Mouse (Mus musculus) spleen, adult 2 months (tissue): ENCODE data around the gene Zkscan14. TPM values are rescaled to one million over a fixed set of nuclear protein-coding genes. Genes with fewer than 3 reads are reported as not detected.

Experiments
- DNase-seq, 2 experiments: peaks; one replicate each; pipeline versions ENCODE4 v3.0.0 to v3.0.0-alpha.2; 2012 to 2021; ENCODE audit warnings: low spot score in 2 of 2, low read depth in 1 of 2
- H3K27ac ChIP-seq: fragments of 200-500 bp; 2 replicates; pipeline ENCODE4 v1.5.1; 2012; ENCODE audit warnings: low read length, inconsistent platforms; ENCODE audit not compliant: insufficient read depth
- H3K27me3 ChIP-seq: fragments of 200-500 bp; 2 replicates; pipeline ENCODE4 v1.6.1; 2012; ENCODE audit warnings: mild to moderate bottlenecking, moderate library complexity, low read length, inconsistent platforms; ENCODE audit not compliant: control insufficient read depth, insufficient read depth
- H3K36me3 ChIP-seq: fragments of 200-500 bp; 2 replicates; pipeline ENCODE4 v1.6.1; 2012; ENCODE audit warnings: mild to moderate bottlenecking, low read length, inconsistent platforms; ENCODE audit not compliant: control insufficient read depth, insufficient read depth
- H3K4me1 ChIP-seq: fragments of 200-500 bp; 2 replicates; pipeline ENCODE4 v1.6.1; 2011; ENCODE audit warnings: inconsistent platforms; ENCODE audit not compliant: control insufficient read depth, insufficient read depth, insufficient read length
- H3K4me3 ChIP-seq: fragments of 200-500 bp; 2 replicates; pipeline ENCODE4 v1.5.1; 2011; ENCODE audit warnings: mild to moderate bottlenecking, inconsistent platforms; ENCODE audit not compliant: insufficient read depth, insufficient read length; ENCODE audit errors: extremely low read depth
- CTCF ChIP-seq: fragments of 200-500 bp; IDR thresholded peaks from 2 replicates; pipeline ENCODE4 v1.5.1; 2011; ENCODE audit warnings: mild to moderate bottlenecking, inconsistent platforms; ENCODE audit not compliant: insufficient read depth, insufficient read length, insufficient replicate concordance; ENCODE audit errors: extremely low read depth
- POLR2A ChIP-seq: fragments of 200-500 bp; IDR thresholded peaks from 2 replicates; pipeline ENCODE4 v1.6.1; 2011; ENCODE audit warnings: low read depth, low read length, inconsistent platforms
- WGBS: fragments of 180-500 bp; shearing (Covaris S2); methylation state at CpG from one replicate; pipeline ENCODE4 v1.1.7; 2018; 5-methylcytosine and 5-hydroxymethylcytosine counted together
- polyA plus RNA-seq: library from polyadenylated mRNA; depleted of rRNA; stranded (reverse); fragments of >200 nt; gene quantifications from 2 replicates; pipeline ENCODE4 v1.2.3, GENCODE M21; 2012; rRNA removed

Gene Zkscan14
- polyA plus RNA-seq, 1 experiment: 3.4 TPM

GRCm38 (mm10) chr5:145164710-145165109 lies 37.0 kb downstream of the Zkscan14 start:
- DNase-seq: no peak
- Histone ChIP-seq H3K4me3 (no peak overlapping the region), H3K4me1 (peaks cover 9% of the 10 kb centered on the region; the same call in 1 of the 2 replicates), H3K27me3 (no peaks in the 10 kb centered on the region), H3K27ac (no peak overlapping the region), H3K36me3 (peaks cover 14% of the 10 kb centered on the region)
- WGBS: 87% methylated on average over 3 of the region's 3 CpGs
- TF ChIP-seq CTCF (no peak), POLR2A (no peak)

GRCm38 (mm10) chr5:145161361-145161760 lies 40.3 kb downstream of the Zkscan14 start:
- TF ChIP-seq CTCF (no peak), POLR2A (no peak)
- peaks cover 30% of the 10 kb centered on the region for H3K36me3 ChIP-seq
- WGBS: 96% methylated on average over 14 of the region's 14 CpGs
- no peak overlapping the region for H3K4me3 ChIP-seq
- peaks cover 5% of the 10 kb centered on the region; the same call in 1 of the 2 replicates for H3K4me1 ChIP-seq
- DNase-seq: no peak
- H3K27me3 ChIP-seq: no peaks in the 10 kb centered on the region
- no peak overlapping the region for H3K27ac ChIP-seq

- DNase-seq: no peak
- no peak for TF ChIP-seq CTCF
- no peak for TF ChIP-seq POLR2A
- WGBS: 87% methylated on average over 5 of the region's 5 CpGs
- no peak overlapping the region for H3K4me3 ChIP-seq
- H3K27me3 ChIP-seq: no peaks in the 10 kb centered on the region
- H3K36me3 ChIP-seq: peaks cover 57% of the 10 kb centered on the region
- no peak overlapping the region for H3K27ac ChIP-seq
- no peaks in the 10 kb centered on the region for H3K4me1 ChIP-seq
These were observed 49.0 kb downstream of the Zkscan14 start for GRCm38 (mm10) chr5:145152690-145153089.

- 86% methylated on average over 6 of the region's 6 CpGs for WGBS
- H3K4me1 ChIP-seq: no peaks in the 10 kb centered on the region
- TF ChIP-seq CTCF (no peak), POLR2A (no peak)
- H3K27me3 ChIP-seq: no peaks in the 10 kb centered on the region
- H3K4me3 ChIP-seq: no peak overlapping the region
- peaks cover 62% of the 10 kb centered on the region for H3K36me3 ChIP-seq
- DNase-seq: no peak
- no peak overlapping the region for H3K27ac ChIP-seq
These were observed 52.4 kb downstream of the Zkscan14 start for GRCm38 (mm10) chr5:145149294-145149693.

- H3K27ac ChIP-seq: no peak overlapping the region
- H3K4me1 ChIP-seq: no peaks in the 10 kb centered on the region
- peaks cover 66% of the 10 kb centered on the region for H3K36me3 ChIP-seq
- TF ChIP-seq POLR2A (no peak), CTCF (no peak)
- H3K4me3 ChIP-seq: no peak overlapping the region
- DNase-seq: no peak
- 91% methylated on average over 5 of the region's 5 CpGs for WGBS
- H3K27me3 ChIP-seq: no peaks in the 10 kb centered on the region
These were observed 53.9 kb downstream of the Zkscan14 start for GRCm38 (mm10) chr5:145147748-145148147.

Other genes starting within 250 kb of the Zkscan14 start
- 16.4 and 20.2 TPM in 2 replicates for gene Smurf1, start 236.0 kb downstream of the Zkscan14 start, polyA plus RNA-seq
- not detected in 2 replicates for gene Gm4871, start 169.1 kb downstream of the Zkscan14 start, polyA plus RNA-seq
- not detected in 2 replicates for gene 1700018F24Rik, start 158.9 kb downstream of the Zkscan14 start, polyA plus RNA-seq
- gene Arpc1a, start 118.0 kb downstream of the Zkscan14 start, polyA plus RNA-seq: 49.7 and 54.0 TPM in 2 replicates
- gene Kpna7, start 117.8 kb downstream of the Zkscan14 start, polyA plus RNA-seq: not detected in 2 replicates
- gene Arpc1b, start 87.7 kb downstream of the Zkscan14 start, polyA plus RNA-seq: 780 and 1,055 TPM in 2 replicates
- 17.8 and 18.4 TPM in 2 replicates for gene Pdap1, start 61.6 kb downstream of the Zkscan14 start, polyA plus RNA-seq
- gene Bud31, start 61.5 kb downstream of the Zkscan14 start, polyA plus RNA-seq: 26.7 and 30.4 TPM in 2 replicates
- gene Ptcd1, start 34.8 kb downstream of the Zkscan14 start, polyA plus RNA-seq: 8.4 and 9.7 TPM in 2 replicates
- gene Cpsf4, start 34.7 kb downstream of the Zkscan14 start, polyA plus RNA-seq: 25.5 and 31.7 TPM in 2 replicates
- 48.4 and 49.7 TPM in 2 replicates for gene Atp5j2, start 9.8 kb downstream of the Zkscan14 start, polyA plus RNA-seq
- gene Zkscan5, start 2.7 kb upstream of the Zkscan14 start, polyA plus RNA-seq: 2.6 and 2.8 TPM in 2 replicates
- 7.6 and 10.2 TPM in 2 replicates for gene Zfp655, start 29.8 kb upstream of the Zkscan14 start, polyA plus RNA-seq
- gene Zscan25, start 78.6 kb upstream of the Zkscan14 start, polyA plus RNA-seq: 15.8 and 20.3 TPM in 2 replicates
- gene Cyp3a57, start 143.4 kb upstream of the Zkscan14 start, polyA plus RNA-seq: not detected in 2 replicates